Mouse (Mus musculus) adrenal gland, adult 2 months (tissue): ENCODE measurements around the gene Aox1. TPM values are rescaled to one million over a fixed set of nuclear protein-coding genes. Genes with fewer than 3 reads are reported as not detected.
A peak's percentile ranks its signal among the peaks of the same experiment; 100 is the strongest.

Source experiments
- DNase-seq: peaks from one replicate; pipeline ENCODE4 v3.0.0; 2021
- polyA plus RNA-seq: library from polyadenylated mRNA; depleted of rRNA; stranded (reverse); fragments of >200 nt; gene quantifications from 2 replicates; pipeline ENCODE4 v1.2.3, GENCODE M21; 2012
- total RNA-seq, 2 experiments: library from RNA; stranded (reverse); gene quantifications; 2 replicates each; pipeline ENCODE4 v1.2.3; 2021

Gene Aox1
- total and polyA plus RNA-seq, 3 experiments, result 10.7 to 58.0 (median 35.1) TPM

DNA sequence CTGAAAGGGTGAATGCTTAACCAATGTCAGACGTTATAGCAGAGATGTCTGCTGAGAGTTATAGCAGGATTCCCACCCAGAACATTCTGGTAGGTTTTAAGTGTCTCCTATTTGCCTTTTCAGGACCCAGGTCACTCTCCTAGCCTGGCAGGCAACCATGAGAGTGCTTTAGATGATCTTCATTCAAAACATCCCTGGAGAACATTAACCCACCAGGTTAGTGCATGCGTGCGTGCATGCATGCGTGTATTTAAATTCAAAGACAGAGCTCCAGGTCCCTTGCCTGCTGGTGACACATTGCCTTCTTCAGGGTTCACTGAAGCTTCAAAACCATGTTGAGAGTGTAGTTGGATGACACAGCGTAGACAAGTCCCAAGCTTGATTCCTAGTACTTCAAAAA lies 35.4 kb downstream of the Aox1 start:
- no peak for DNase-seq

DNA sequence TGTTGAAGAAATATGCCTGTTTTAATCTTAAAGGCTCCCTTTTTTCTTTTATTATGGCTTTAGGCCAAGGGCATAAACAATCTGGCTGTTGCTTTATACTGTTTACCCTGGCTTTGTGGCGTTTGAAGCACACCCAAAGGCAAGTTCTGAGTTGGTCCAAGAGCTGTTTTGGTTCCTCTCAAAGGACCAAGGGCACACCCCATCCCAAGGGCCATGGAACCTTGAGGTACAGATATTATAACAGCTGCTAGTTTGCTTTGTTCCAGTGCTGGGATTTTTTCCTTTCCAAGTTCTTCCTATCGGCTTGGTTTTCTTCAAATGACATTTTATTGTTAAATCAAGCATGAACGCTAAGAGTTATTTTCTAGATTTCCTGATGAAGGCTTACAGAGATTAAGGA lies 35.9 kb downstream of the Aox1 start:
- no peak for DNase-seq

DNA sequence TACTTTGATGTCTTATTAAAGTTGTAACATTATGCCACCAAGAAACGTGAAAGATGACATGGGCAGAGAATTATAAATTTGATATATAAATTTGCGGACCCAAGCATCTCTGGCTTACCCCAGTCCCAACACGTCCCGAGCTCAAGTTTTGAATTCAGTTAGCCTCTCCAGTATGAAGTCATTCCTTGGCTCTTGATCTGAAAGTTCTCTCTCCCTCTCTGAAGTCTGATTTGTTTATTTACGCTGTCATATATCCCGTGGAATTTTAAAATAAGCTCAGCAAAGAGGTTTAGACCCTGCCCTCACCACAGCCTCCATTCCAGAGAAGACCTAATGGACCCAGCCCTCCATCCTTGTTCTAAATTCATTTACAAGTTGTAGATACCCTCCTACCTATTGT lies 39.5 kb downstream of the Aox1 start:
- DNase-seq, result no peak

DNA sequence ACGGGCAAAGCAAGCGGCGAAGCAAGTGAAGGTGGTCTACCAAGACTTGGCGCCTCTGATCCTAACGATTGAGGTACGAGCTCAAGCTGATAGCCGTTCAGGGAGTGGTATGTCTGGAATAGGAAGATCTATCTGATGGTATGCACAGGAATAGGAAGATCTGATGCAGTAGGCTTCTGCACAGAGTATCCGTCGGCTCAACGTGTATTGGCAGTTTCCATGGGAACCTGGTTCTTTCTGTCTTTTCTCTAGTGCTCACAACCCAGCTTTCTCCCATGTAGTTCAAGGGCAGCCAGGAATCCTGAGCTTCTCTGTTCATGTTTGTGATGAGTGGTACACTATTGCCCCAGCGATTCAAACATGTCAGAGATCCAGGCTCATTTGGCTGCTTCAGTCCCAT lies 40.4 kb downstream of the Aox1 start:
- DNase-seq, result peak; percentile 28

DNA sequence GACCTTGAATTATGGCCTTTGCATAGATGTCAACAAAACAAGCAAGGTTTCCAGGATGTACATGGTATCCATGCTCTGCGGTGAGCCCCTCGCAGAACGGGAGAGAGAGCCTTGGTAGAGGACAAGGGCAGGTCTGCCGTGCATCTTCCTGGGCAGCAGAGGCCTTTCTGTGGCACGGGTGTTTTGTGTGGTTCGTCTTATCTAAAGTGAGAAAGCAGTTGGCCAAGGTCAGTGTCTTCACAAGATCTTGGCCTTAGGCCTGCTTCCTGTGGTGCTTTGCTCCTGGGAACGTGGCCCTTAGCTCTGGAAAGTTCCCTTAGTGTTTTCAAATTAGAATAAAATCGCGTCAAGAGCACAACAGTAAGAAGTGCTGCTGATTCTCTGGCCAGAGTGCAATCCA lies 41.3 kb downstream of the Aox1 start:
- DNase-seq, result peak; percentile 41

DNA sequence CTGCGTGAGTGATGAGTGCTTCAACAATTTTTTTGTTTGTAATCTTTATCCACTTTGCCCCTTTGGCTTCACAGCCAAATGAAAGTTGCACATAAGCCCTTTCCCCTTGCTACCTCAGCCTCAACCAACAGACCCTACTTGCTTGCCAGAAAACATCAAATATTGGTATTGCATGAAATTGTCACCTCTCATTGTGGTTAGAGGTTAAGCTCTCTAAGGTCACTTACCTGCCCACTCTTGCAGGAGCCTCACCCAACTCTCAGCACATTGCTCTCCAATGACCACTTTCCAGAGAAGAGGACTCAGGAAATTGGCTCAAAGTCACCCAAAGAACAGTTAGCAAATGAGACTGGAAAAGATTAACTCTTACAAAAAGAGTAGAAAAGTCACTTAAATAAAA lies 41.8 kb downstream of the Aox1 start:
- no peak for DNase-seq

DNA sequence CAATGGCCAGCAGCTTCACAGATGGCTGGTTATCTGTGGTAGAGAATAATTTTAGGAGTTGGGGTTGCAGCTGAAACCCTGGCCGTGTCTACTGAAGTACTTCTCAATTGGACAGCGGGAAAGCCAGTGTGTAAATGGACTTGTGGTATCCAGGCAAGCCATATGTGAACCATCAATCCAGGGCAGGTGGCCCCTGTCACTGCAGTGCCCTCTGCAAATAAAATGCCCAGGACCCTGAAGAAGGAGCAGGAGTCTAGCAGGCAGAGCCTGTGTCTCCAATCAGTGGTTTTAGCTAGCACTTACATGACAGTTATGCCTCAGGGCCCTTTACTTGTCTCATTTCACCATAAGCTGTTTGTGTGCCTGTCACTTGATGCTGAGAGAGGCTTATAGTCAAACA lies 42.7 kb downstream of the Aox1 start:
- no peak for DNase-seq

DNA sequence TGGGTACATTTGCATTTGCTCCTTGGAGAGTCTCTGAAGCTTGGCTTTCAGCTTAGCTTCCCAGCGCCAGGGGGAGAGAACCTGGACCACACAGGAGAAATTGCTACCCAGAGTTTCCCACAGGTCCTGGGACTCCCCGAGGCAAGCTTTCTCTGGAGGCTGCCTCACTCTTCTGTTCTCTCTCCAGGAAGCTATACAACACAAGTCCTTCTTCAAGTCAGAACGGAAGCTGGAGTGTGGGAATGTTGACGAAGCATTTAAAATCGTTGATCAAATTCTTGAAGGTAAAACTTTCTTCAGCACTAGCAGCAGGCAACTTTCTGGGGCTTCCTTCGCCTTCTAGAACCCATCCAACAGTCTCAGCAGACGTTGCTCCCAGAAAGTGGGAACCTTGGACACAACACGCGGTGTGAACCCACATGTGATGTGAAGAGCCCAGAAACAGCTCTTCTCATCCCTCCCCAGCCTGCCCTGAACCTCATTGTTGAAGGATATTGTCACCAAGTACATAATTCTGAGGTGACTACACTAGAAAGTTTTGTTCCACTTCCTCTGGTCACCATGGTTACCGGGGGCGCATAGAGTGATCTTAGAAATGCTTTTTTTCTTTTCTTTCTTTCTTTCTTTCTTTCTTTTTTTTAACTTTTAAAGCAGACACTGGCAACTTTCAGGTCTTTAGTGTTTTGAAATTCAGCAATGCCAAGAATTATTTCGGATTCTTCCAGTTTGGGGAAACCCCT lies 43.4 kb downstream of the Aox1 start:
- no peak for DNase-seq

DNA sequence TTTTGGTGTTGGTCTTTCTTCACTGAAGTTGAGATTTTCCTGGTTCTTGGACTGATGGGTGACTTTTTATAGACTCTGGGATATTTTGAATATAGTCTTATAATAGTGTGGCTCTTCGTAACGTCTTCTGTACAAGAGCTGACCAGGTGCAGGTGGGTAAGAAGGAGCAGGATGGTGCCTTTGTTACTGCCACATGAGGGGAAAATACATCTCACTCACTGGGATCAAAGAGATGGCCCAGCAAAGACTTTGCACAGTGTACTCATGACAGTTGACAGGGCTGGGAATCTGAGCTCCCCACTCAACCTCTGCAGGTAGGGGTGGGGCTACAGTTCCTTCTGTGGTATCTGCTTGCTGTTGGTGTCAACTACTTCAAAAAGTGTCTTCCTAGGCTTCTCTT lies 44.5 kb downstream of the Aox1 start:
- no peak for DNase-seq

DNA sequence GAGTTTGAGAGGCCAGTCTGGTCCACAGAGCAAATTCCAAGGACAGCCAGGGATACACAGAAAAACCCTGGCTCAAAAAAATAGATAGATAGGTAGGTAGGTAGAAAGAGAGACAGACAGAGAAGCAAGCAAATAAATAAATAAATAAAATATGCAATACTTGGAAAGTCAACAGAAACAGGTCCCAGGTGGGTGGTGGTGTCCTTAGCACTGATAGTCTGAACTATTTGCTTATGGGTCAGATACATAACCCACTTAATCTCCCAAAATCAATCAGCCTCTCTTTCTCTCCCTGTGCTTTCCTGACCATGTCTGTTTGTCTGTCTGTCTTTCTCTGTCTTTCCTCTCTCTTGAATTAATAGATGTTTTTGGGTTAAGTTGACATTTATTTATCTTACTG lies 48.2 kb downstream of the Aox1 start:
- no peak for DNase-seq

DNA sequence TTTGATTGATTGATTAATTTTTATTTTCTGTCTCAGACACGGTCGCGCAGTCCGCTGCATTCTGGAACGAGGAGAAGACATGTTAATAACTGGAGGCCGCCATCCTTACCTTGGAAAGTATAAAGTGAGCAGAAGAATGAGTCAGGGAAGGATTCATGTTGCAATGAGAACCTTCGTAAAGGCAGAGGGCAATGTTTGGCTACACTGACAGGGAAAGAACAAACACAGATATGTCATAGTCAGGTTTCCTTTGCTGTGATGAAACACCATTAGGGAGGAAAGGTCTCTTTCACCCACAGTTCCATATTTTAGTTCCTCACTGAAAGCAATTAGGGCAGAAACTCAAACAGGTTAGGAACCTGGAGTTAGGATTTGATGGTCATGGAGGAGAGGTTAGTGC lies 48.7 kb downstream of the Aox1 start:
- no peak for DNase-seq

DNA sequence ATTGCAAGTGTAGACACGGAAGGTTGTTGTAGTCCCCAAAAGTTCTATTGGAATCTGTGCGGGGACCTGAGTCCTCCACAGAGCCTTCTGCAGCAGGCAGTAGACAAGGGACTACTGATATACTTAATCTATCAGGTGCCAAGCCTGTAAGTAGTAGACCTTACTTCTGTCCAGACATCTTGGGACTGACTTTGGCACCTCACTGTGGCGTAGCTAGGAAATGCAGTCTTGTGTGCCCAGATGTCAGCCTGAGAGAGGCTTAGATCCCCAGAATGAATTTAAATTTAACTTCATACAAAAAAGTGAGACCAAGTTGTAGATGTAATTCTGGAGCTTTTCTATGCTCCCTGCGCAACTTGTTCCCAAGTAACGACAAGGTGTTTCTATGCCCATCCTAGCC lies 50.0 kb downstream of the Aox1 start:
- peak; percentile 19 for DNase-seq

DNA sequence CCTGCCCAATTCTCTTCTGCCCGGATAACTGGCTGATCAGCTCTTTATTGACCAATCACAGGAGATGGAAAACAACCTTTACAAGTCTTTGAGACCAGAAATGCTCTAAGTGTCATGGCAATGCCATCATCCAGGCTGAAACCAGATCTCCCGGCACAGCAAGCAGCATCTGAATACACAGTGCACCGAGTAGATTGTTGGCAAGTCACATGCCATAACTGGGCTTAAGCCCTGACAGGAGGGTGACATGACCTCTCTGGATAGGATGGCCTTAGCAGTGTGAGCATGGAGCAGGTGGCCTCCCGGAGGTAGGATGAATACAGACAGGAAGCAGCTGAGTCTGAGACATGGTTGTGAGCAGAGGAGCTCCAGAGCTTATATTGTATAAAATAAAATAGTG lies 50.7 kb downstream of the Aox1 start:
- DNase-seq, result no peak

DNA sequence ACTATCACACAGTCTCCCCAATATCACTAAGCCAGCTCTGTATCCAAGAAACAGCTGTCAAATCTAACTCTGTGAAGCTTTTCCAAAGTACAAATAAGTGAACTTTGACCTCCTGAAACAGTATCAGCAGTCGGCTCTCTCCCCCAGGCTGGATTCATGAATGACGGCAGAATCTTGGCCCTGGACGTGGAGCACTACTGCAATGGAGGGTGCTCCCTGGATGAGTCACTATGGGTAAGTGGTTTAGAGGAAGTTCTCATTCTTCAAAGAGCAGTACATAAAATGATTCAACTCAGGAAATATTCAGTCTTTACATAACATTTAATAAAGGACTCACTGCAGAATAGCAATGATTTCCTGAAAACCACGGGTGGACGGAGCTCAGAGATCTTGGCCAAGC lies 51.6 kb downstream of the Aox1 start:
- DNase-seq, result no peak

DNA sequence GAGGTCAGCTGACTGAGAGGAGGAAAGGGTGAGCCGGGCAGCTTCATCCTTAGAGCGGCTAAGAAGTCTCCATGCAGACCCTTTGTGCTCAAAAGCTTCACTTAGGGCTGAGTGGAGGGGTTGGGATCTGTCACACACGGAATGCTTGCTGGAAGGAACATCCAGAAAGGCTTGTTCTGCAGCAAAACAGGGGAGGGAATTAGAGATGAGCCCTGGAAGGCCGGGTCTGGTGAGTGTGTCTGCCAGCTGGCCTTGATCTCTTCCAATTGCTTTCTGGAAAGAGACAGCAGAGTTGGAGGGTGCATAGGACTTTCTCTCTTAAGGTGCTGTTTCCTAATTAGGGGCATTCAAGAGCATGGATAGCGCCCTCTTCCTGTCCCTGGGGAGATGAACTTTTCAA lies 59.6 kb downstream of the Aox1 start:
- peak; percentile 58 for DNase-seq

DNA sequence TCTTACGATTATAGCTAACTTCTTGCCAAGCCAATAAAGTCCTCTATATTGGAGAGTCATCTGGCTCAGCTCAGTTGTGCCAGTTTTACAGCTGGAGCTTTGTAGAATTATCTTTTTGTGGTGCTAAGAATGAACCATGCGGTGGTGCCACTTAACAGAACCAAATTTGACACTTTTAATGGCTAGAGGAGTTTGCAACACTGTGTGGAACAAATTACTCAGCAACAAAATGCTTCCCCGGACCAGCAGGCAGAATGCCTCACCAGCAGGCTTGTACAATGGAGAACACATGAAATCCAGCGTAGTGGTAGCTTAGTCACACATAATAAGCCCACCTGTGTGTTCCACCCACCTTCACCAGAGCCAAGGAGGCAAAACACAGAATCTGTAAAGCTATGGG lies 60.5 kb downstream of the Aox1 start:
- no peak for DNase-seq

DNA sequence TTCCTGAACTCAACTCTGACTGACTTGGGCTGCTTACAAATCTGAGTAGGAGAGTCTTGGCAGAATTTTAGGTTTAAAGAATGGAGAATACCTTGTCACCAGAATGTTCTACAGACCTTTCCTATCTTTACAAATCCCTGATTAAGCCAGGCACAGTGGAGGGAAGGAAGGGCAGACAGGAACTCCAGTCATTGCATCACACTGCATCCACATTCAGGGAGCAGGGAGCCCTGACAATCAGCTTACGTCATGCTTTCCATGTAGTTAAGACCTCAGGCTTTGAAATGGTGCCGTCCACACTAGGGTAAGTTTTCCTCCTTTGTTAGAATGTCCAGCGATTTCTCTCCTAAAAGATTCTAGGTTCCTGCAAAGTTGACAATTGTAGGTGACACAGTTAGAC lies 61.5 kb downstream of the Aox1 start:
- no peak for DNase-seq

DNA sequence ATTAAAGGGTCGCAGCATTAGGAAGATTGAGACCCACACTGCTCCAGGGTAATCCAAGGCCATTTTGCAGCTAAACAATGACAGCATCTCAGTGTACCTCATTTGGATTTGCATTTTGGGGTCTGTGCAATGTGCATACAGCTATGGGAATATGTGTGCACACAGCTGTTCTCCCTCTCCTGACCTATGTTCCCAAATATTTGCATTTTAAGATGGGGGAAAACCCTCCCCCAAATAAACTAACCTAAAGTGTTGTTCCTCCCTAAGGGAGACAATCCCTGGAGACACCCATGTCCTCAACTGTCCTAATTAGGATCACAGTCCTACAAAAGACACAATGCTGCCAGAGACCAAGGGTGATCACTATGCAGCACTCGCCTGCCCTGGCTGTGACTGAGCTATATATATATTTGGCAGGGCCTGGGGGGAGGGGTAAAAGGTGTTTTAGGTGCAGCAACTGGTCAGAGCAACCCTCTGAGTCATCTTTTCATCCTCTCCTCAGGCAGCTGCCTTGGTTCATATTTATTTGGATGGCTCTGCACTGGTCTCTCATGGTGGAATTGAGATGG lies 62.3 kb downstream of the Aox1 start:
- DNase-seq, result no peak

DNA sequence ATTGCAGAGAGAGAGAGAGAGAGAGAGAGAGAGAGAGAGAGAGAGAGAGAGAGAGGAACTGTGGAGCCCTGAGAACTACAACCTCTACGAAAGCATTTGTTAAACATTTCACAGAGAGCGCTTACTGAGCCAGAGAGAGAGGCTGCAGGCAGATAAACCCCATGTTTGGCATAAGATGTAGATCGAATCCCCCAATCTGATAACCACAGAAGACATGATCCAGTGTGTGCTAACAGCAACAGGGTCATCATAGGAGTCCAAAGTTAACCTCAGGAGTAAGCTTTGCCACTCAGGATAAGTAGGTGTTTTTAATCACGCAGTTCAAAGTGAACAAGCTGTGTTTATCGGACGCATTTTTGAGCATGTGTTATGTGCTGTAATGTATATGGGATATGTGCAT lies 67.6 kb downstream of the Aox1 start:
- no peak for DNase-seq

DNA sequence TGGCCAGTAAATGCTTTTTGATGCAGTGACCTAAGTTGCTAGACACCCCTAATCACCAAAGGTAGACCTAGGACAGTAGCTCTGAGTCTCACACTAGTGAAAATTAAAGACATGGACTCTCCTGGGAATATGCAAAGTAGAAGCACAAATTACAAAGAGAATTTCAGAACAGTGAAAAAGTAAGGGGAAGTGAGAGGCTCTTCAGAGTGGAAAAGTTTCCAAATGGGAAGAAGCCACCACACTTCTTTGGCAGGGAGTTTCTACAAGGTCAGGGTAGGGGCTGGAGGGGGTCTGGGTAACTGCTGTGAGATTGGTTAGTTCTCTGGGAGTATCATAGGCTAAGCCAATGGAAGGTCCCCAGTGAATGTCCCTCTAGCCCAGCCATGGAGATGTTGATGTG lies 69.4 kb downstream of the Aox1 start:
- DNase-seq, result no peak

DNA sequence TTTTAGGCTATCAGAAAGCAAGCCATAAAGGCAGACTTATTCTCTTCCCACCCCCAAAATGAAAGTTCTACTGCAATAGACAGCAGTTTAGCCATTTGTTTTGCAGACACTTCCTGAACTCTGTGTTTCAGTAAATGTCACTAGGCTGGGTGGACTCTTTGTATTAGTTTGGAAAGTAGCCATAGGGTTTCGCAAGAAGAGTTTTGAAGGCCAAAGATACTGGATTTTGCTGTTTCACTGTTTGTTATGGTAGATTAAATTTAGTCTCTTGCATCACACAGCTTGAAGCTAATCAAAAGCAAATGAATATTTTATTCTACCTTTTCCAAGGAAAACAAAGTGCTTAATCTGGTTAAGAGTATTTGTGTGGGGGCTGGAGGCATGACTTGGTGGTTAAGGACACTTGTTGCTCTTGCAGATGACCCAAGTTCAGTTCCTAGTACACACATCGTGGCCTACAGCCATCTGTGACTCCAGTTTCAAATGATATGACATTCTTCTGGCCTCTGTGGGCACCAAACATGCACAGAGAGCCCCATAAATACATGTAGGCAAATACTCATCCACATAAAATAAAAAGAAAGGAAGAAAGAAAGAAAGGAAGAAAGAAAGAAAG lies 71.9 kb downstream of the Aox1 start:
- DNase-seq, result peak; percentile 73

DNA sequence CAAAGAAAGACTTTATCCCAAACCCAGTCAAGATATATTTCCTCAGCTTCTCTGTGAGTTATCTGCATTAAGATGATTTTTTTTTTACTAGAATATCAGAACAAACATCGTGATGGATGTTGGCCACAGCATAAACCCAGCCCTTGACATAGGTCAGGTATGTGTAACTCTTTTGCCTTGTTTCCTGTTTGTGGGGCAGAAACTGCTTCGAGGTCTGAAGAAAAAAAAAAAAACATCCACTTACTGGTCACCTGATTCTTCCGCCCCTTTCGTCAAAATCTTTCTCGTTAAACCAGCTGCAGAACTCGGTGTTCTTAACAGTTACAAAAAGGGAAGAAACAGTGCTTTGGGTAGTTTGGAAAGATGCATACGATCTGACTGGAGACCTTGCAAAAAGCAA lies 72.8 kb downstream of the Aox1 start:
- DNase-seq, result no peak

DNA sequence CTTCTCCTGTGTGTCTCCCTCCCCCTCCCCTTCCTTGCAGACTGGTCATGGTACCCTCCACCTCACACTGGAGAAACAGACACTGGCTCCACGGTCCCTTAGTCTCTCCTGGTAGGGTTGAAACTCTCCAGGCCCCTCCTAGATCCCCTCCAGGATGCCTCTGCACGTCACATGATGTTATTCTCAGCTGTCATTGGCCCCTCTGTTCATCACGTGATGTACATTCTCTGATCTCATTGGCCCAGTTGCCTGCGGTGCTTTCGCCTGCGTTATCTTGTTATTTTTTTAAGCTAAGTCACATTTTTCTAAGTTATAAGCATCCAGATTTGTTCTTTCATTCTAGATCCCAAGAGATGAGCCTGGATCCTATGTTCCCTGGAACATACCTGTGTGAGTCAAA lies 76.0 kb downstream of the Aox1 start:
- DNase-seq, result no peak

DNA sequence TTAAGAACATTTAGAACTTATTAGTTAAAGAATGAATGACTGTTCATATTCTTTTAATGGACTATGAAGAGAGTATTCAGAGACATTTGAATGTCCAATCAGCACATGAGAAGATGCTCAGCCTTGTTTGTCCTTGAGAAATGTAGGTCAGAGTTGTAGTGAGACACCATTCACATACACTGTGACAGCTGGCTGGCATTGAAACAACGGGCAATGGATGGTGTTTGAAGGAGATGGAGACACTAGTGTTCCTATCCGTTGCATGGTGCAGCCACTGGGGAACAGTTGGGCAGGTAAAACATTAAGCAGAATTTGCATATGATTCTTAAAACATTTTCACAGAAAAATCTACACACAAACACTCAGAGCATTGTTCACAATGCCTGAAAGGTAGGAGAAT lies 77.3 kb downstream of the Aox1 start:
- peak; percentile 55 for DNase-seq
